ENCODE assay signal across 11 mouse cellular contexts in the genomic region with DNA sequence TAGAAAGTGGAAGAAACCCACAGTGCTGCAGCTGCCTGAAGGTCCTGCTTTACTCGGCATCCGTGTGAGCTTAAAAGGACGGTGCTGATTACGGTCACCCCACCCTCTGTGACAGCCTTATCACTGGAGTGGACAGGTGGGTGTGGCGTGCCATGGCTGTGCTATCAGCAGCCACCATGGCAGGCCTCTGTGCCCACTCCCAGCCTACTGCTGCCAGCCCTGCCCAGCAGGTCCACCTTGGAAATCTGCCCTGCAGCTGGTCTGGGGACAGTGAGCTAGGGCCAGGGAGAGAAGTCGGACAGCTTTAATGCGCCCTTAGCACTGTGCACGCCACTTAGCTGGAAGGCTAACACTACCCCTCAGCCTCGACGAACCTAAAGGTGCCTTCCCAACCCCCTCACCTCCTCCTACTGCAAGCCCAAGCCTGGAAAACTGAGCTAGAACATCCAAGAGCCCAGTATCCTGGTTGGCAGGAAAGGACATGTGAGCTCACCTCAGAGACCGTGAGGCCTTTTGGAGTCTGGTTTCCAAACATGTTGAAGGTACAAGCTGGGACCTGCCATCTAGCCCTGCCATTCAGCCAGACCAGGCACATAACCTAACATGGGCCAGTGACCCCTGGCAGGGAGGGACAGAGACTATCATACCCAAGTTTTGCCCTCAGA. TPM values are rescaled to one million over a fixed set of nuclear protein-coding genes. Genes with fewer than 3 reads are reported as not detected.
DNase-seq lines count a peak whose midpoint lies in the region; ATAC-seq lines count a peak whose summit lies in the region.
"Had no signal": no experiment of that assay in that cellular context is flagged by ENCODE, and none has a peak within 500 bp of the region (broad histone marks: within the 10 kb centered on the region; RNA-seq: fewer than 3 reads in every experiment).

No protein-coding gene starts in this region.

- no peak for DNase-seq in hindbrain, embryonic 10.5 days (ENCODE audit: low spot score)
- DNase-seq in hindbrain, embryonic 14.5 days (ENCODE audit: low spot score) = no peak
- DNase-seq in cerebellum, postnatal 14 days = peak; percentile 68 to 75
- no peak for DNase-seq in hindbrain, embryonic 11.5 days (ENCODE audit: low spot score)
- no peak for DNase-seq in embryo, embryonic 10.5 days (ENCODE audit: low spot score)
- no peak for DNase-seq in natural killer cell, adult 2 months (ENCODE audit: low spot score in 2 of 2)
- DNase-seq in left cerebral cortex, adult 8-10 months (ENCODE audit: low spot score in 2 of 2) = no peak

- no peak overlapping the region for H3K4me2 ChIP-seq in hindbrain, embryonic 14.5 days (replicated peaks)
- H3K4me2 ChIP-seq in hindbrain, embryonic 11.5 days (replicated peaks; ENCODE audit: low read depth, low read length) = no peak overlapping the region
- no peak overlapping the region for H3K4me2 ChIP-seq in midbrain, embryonic 15.5 days
- H3K4me2 ChIP-seq: embryonic facial prominence, embryonic 15.5 days had no signal

- H3K4me3 ChIP-seq in hindbrain, embryonic 10.5 days = no peak overlapping the region
- H3K4me3 ChIP-seq in hindbrain, embryonic 14.5 days (replicated peaks; ENCODE audit: low read length) = no peak overlapping the region
- H3K4me3 ChIP-seq in hindbrain, embryonic 11.5 days (ENCODE audit: low read depth, low read length) = no peak overlapping the region
- no peak overlapping the region for H3K4me3 ChIP-seq in midbrain, embryonic 15.5 days
- H3K4me3 ChIP-seq: embryonic facial prominence, embryonic 15.5 days had no signal

- peaks cover 89% of the 10 kb centered on the region for H3K36me3 ChIP-seq in hindbrain, embryonic 10.5 days
- peaks cover 65% of the 10 kb centered on the region for H3K36me3 ChIP-seq in hindbrain, embryonic 14.5 days (replicated peaks; ENCODE audit: control insufficient read depth, insufficient read depth)
- peaks cover 6% of the 10 kb centered on the region; the same call in 1 of the 2 replicates for H3K36me3 ChIP-seq in hindbrain, embryonic 11.5 days (ENCODE audit: control insufficient read depth, insufficient read depth, low read length)
- H3K36me3 ChIP-seq in midbrain, embryonic 15.5 days (replicated peaks) = peaks cover 36% of the 10 kb centered on the region

- H3K27me3 ChIP-seq in hindbrain, embryonic 10.5 days (ENCODE audit: insufficient read depth, poor library complexity, severe bottlenecking) = no peaks in the 10 kb centered on the region
- H3K27me3 ChIP-seq in hindbrain, embryonic 14.5 days (ENCODE audit: control insufficient read depth, insufficient read depth, low read length) = no peaks in the 10 kb centered on the region
- no peaks in the 10 kb centered on the region for H3K27me3 ChIP-seq in hindbrain, embryonic 11.5 days (ENCODE audit: control insufficient read depth, insufficient read depth, low read length)
- H3K27me3 ChIP-seq in midbrain, embryonic 15.5 days (replicated peaks) = no peaks in the 10 kb centered on the region
- H3K27me3 ChIP-seq: embryonic facial prominence, embryonic 15.5 days; Patski had no signal

- H3K9me3 ChIP-seq in hindbrain, embryonic 10.5 days = no peaks in the 10 kb centered on the region
- H3K9me3 ChIP-seq in hindbrain, embryonic 14.5 days (ENCODE audit: control insufficient read depth, low read length) = no peaks in the 10 kb centered on the region
- no peaks in the 10 kb centered on the region for H3K9me3 ChIP-seq in hindbrain, embryonic 11.5 days (ENCODE audit: control insufficient read depth, low read length)
- H3K9me3 ChIP-seq in midbrain, embryonic 15.5 days = no peaks in the 10 kb centered on the region
- H3K9me3 ChIP-seq: embryonic facial prominence, embryonic 15.5 days had no signal

- H3K4me1 ChIP-seq in hindbrain, embryonic 10.5 days (replicated peaks) = no peaks in the 10 kb centered on the region
- no peaks in the 10 kb centered on the region for H3K4me1 ChIP-seq in hindbrain, embryonic 14.5 days (replicated peaks; ENCODE audit: control insufficient read depth, insufficient read depth, low read length)
- no peaks in the 10 kb centered on the region for H3K4me1 ChIP-seq in hindbrain, embryonic 11.5 days (replicated peaks; ENCODE audit: control insufficient read depth, insufficient read depth, low read length)
- no peaks in the 10 kb centered on the region for H3K4me1 ChIP-seq in midbrain, embryonic 15.5 days
- H3K4me1 ChIP-seq: embryonic facial prominence, embryonic 15.5 days had no signal

- H3K27ac ChIP-seq in hindbrain, embryonic 10.5 days = 0 out of 2 replicates have a peak overlapping the region, but pooled peaks have one; percentile 12
- H3K27ac ChIP-seq in hindbrain, embryonic 14.5 days = no peak overlapping the region
- H3K27ac ChIP-seq in hindbrain, embryonic 11.5 days (ENCODE audit: low read depth, low read length) = no peak overlapping the region
- no peak overlapping the region for H3K27ac ChIP-seq in midbrain, embryonic 15.5 days
- H3K27ac ChIP-seq: embryonic facial prominence, embryonic 15.5 days had no signal

- no peak for ATAC-seq in hindbrain, embryonic 14.5 days (ENCODE audit: low FRiP score)
- ATAC-seq in hindbrain, embryonic 11.5 days (ENCODE audit: low FRiP score) = peak; percentile 32; the same call in 1 of the 2 replicates
- peak; percentile 18; the same call in 1 of the 2 replicates for ATAC-seq in midbrain, embryonic 15.5 days (replicated peaks)

- no peak overlapping the region for H3K9ac ChIP-seq in hindbrain, embryonic 14.5 days
- no peak overlapping the region for H3K9ac ChIP-seq in hindbrain, embryonic 11.5 days (ENCODE audit: low read depth, low read length)
- no peak overlapping the region for H3K9ac ChIP-seq in midbrain, embryonic 15.5 days
- H3K9ac ChIP-seq: embryonic facial prominence, embryonic 15.5 days had no signal

- 82% methylated on average over 11 of the region's 11 CpGs for WGBS in hindbrain, embryonic 10.5 days
- WGBS in hindbrain, embryonic 14.5 days = 84% methylated on average over 11 of the region's 11 CpGs
- 84% methylated on average over 11 of the region's 11 CpGs for WGBS in hindbrain, embryonic 11.5 days
- WGBS in midbrain, embryonic 15.5 days = 87% methylated on average over 11 of the region's 11 CpGs

RNA-seq across cellular contexts. Expression of a gene that starts 6.4 kb away (rescaled TPM):
- not detected in 2 replicates for polyA plus RNA-seq in hindbrain, embryonic 10.5 days (2016; fragmentation: Nextera tagmentation; extraction: Ambion mirVana)
- 0.35 TPM in 1 of 2 replicates, not detected in the other for polyA plus RNA-seq in hindbrain, embryonic 14.5 days (2014; fragmentation: Nextera tagmentation; extraction: Ambion mirVana)
- not detected in 2 replicates for polyA plus RNA-seq in hindbrain, embryonic 11.5 days (2014; fragmentation: Nextera tagmentation; extraction: Ambion mirVana)
- 0.31 and 0.40 TPM in 2 replicates for polyA plus RNA-seq in midbrain, embryonic 15.5 days (2015; fragmentation: Nextera tagmentation; extraction: Ambion mirVana)
- not detected for total RNA-seq in left cerebral cortex, adult 8-10 months (2022)
- total RNA-seq: left cerebral cortex, postnatal 10 days had no signal
- polyA plus RNA-seq: embryonic facial prominence, embryonic 15.5 days; Patski had no signal

RNA-seq across cellular contexts. Expression of a gene that starts 15.0 kb away (rescaled TPM):
- polyA plus RNA-seq in hindbrain, embryonic 10.5 days (2016; fragmentation: Nextera tagmentation; extraction: Ambion mirVana) = 187 and 235 TPM in 2 replicates
- 57.0 and 58.8 TPM in 2 replicates for polyA plus RNA-seq in hindbrain, embryonic 14.5 days (2014; fragmentation: Nextera tagmentation; extraction: Ambion mirVana)
- polyA plus RNA-seq in hindbrain, embryonic 11.5 days (2014; fragmentation: Nextera tagmentation; extraction: Ambion mirVana) = 78.1 and 79.4 TPM in 2 replicates
- polyA plus RNA-seq in midbrain, embryonic 15.5 days (2015; fragmentation: Nextera tagmentation; extraction: Ambion mirVana) = 187 and 207 TPM in 2 replicates
- total RNA-seq in left cerebral cortex, adult 8-10 months (2022) = 10 to 100 TPM; 29.8 to 33.0 (median 31.3) TPM

RNA-seq across cellular contexts. Expression of a gene that starts 49.5 kb away (rescaled TPM):
- polyA plus RNA-seq in hindbrain, embryonic 10.5 days (2016; fragmentation: Nextera tagmentation; extraction: Ambion mirVana) = 22.8 and 23.8 TPM in 2 replicates
- 15.1 and 15.3 TPM in 2 replicates for polyA plus RNA-seq in hindbrain, embryonic 14.5 days (2014; fragmentation: Nextera tagmentation; extraction: Ambion mirVana)
- 15.8 and 20.2 TPM in 2 replicates for polyA plus RNA-seq in hindbrain, embryonic 11.5 days (2014; fragmentation: Nextera tagmentation; extraction: Ambion mirVana)
- polyA plus RNA-seq in midbrain, embryonic 15.5 days (2015; fragmentation: Nextera tagmentation; extraction: Ambion mirVana) = 25.3 and 25.7 TPM in 2 replicates
- 10 to 100 TPM; 12.5 to 14.2 (median 13.5) TPM for total RNA-seq in left cerebral cortex, adult 8-10 months (2022)

RNA-seq across cellular contexts. Expression of a gene that starts 49.5 kb away (rescaled TPM):
- 45.3 and 48.9 TPM in 2 replicates for polyA plus RNA-seq in hindbrain, embryonic 10.5 days (2016; fragmentation: Nextera tagmentation; extraction: Ambion mirVana)
- polyA plus RNA-seq in hindbrain, embryonic 14.5 days (2014; fragmentation: Nextera tagmentation; extraction: Ambion mirVana) = 31.7 and 37.0 TPM in 2 replicates
- polyA plus RNA-seq in hindbrain, embryonic 11.5 days (2014; fragmentation: Nextera tagmentation; extraction: Ambion mirVana) = 40.3 and 43.3 TPM in 2 replicates
- 45.8 and 49.9 TPM in 2 replicates for polyA plus RNA-seq in midbrain, embryonic 15.5 days (2015; fragmentation: Nextera tagmentation; extraction: Ambion mirVana)
- 10 to 100 TPM; 28.6 to 33.1 (median 29.1) TPM for total RNA-seq in left cerebral cortex, adult 8-10 months (2022)

Comparison
In these comparisons a context has a peak if more than half of its experiments do, and no peak if none do; other contexts are left out.
1. DNase-seq: peak in cerebellum, postnatal 14 days (2 of 2); none in hindbrain, embryonic 10.5 days (single experiment), hindbrain, embryonic 14.5 days (single experiment), hindbrain, embryonic 11.5 days (single experiment), embryo, embryonic 10.5 days (single experiment), natural killer cell, adult 2 months (0 of 2) and left cerebral cortex, adult 8-10 months (0 of 2).